Mouse (Mus musculus) midbrain, postnatal 0 days (tissue): ENCODE measurements around the gene Fam161b. TPM values are rescaled to one million over a fixed set of nuclear protein-coding genes. Genes with fewer than 3 reads are reported as not detected.

ENCODE experiments used
- ATAC-seq: fragments of 200-750 bp; cut with Nextera tagmentation; 2 replicates; pipeline ENCODE4 v1.8.0; 2017; ENCODE audit warnings: moderate number of reproducible peaks, mild to moderate bottlenecking, moderate TSS enrichment, moderate library complexity; ENCODE audit not compliant: low FRiP score
- DNase-seq: peaks from one replicate; pipeline ENCODE4 v3.0.0-alpha.2; 2015; ENCODE audit warnings: low spot score
- H3K27ac ChIP-seq: fragments of 300-500 bp; sonication (generic); 2 replicates; pipeline ENCODE4 v1.5.1; 2014; ENCODE audit warnings: low read depth, mild to moderate bottlenecking, low read length, mixed read lengths
- H3K27me3 ChIP-seq: fragments of 300-500 bp; sonication (generic); 2 replicates; pipeline ENCODE4 v1.6.1; 2014; ENCODE audit warnings: low read length, control low read depth, mixed read lengths; ENCODE audit not compliant: insufficient read depth
- H3K36me3 ChIP-seq: fragments of 300-500 bp; sonication (generic); 2 replicates; pipeline ENCODE4 v1.6.1; 2014; ENCODE audit warnings: low read length, control low read depth, mixed read lengths; ENCODE audit not compliant: insufficient read depth
- H3K4me1 ChIP-seq: fragments of 300-500 bp; sonication (generic); 2 replicates; pipeline ENCODE4 v1.6.1; 2014; ENCODE audit warnings: mild to moderate bottlenecking, control low read depth, antibody characterized with exemption, low read length, mixed read lengths; ENCODE audit not compliant: insufficient read depth
- H3K4me2 ChIP-seq: fragments of 300-500 bp; sonication (generic); 2 replicates; pipeline ENCODE4 v1.6.1; 2014; ENCODE audit warnings: low read depth, mild to moderate bottlenecking, low read length, mixed read lengths; ENCODE audit not compliant: poor library complexity, severe bottlenecking
- H3K4me3 ChIP-seq: fragments of 300-500 bp; sonication (generic); 2 replicates; pipeline ENCODE4 v1.5.1; 2014; ENCODE audit warnings: low read depth, mild to moderate bottlenecking, low read length, moderate library complexity
- H3K9ac ChIP-seq: fragments of 300-500 bp; sonication (generic); replicated peaks from 2 replicates; pipeline ENCODE4 v1.6.1; 2014; ENCODE audit warnings: mild to moderate bottlenecking, low read length, moderate library complexity, mixed read lengths; ENCODE audit not compliant: poor library complexity, severe bottlenecking
- H3K9me3 ChIP-seq: fragments of 300-500 bp; sonication (generic); 2 replicates; pipeline ENCODE4 v1.6.1; 2016; ENCODE audit warnings: low read length, control low read depth
- CTCF ChIP-seq: IDR thresholded peaks from 2 replicates; pipeline ENCODE4 v1.5.1; 2016; ENCODE audit warnings: antibody characterized with exemption, mild to moderate bottlenecking
- WGBS: fragments of 180-500 bp; shearing (Covaris S2); extraction: QIAGEN DNeasy Blood & Tissue Kit; methylation state at CpG from one replicate; pipeline ENCODE4 v1.1.7; 2014; 5-methylcytosine and 5-hydroxymethylcytosine counted together
- polyA plus RNA-seq: library from polyadenylated mRNA; unstranded; fragments of >200 nt; fragmentation: Nextera tagmentation; extraction: Ambion mirVana; gene quantifications from 2 replicates; pipeline ENCODE4 v1.2.1, GENCODE M21; 2015
- total RNA-seq: library from RNA; depleted of rRNA; stranded (reverse); fragments of >200 nt; gene quantifications from 2 replicates; pipeline ENCODE4 v1.2.3, GENCODE M21; 2014; rRNA removed

The Fam161b gene
- total RNA-seq (10.4 and 12.5 TPM in 2 replicates), polyA plus RNA-seq (11.4 and 14.1 TPM in 2 replicates)

GRCm38 (mm10) chr12:84361555-84362489, at the start of gene Fam161b, which contains the start of gene Coq6:
TSS of gene Fam161b (minus strand) at chr12:84361833.
TSS of gene Coq6 (plus strand) at chr12:84361657.
- peak within 1 kb of the TSS; percentile 84 for H3K9ac ChIP-seq
- H3K27ac ChIP-seq = peak within 1 kb of the TSS; percentile 63
- WGBS = under 1% methylated on average over 51 of the region's 51 CpGs
- H3K4me1 ChIP-seq = peaks cover 5% of the 10 kb centered on the region
- DNase-seq = peak; percentile 99
- H3K36me3 ChIP-seq = peaks cover 8% of the 10 kb centered on the region; the same call in 1 of the 2 replicates
- H3K4me3 ChIP-seq = peak within 1 kb of the TSS; percentile 96
- peak; percentile 98 for ATAC-seq
- peak within 1 kb of the TSS; percentile 72 for H3K4me2 ChIP-seq
- no peaks in the 10 kb centered on the region for H3K9me3 ChIP-seq
- no peak for TF ChIP-seq CTCF
- no peaks in the 10 kb centered on the region for H3K27me3 ChIP-seq

GRCm38 (mm10) chr12:84408819-84409507, 47.3 kb upstream of the Fam161b start, which contains the start of the genes Entpd5 and Bbof1:
TSS of gene Entpd5 (minus strand) at chr12:84409029.
TSS of gene Bbof1 (plus strand) at chr12:84409071.
- no peak for TF ChIP-seq CTCF
- peak within 1 kb of the TSS; percentile 86 for H3K4me3 ChIP-seq

GRCm38 (mm10) chr12:84407874-84408818, 46.5 kb upstream of the Fam161b start:
- no peaks in the 10 kb centered on the region for H3K27me3 ChIP-seq

More at GRCm38 (mm10) chr12:84408819-84409507, 47.3 kb upstream of the Fam161b start, which contains the start of the genes Entpd5 and Bbof1:
- Histone ChIP-seq H3K27me3 (no peaks in the 10 kb centered on the region), H3K36me3 (no peaks in the 10 kb centered on the region), H3K4me2 (peak within 1 kb of the TSS; percentile 82), H3K27ac (peak within 1 kb of the TSS; percentile 92), H3K9me3 (no peaks in the 10 kb centered on the region), H3K9ac (peak within 1 kb of the TSS; percentile 88), H3K4me1 (peaks cover 2% of the 10 kb centered on the region; the same call in 1 of the 2 replicates)
- ATAC-seq (peak; percentile 95), DNase-seq (peak; percentile 92)
- 2% methylated on average over 53 of the region's 63 CpGs for WGBS

GRCm38 (mm10) chr12:84407259-84407658, 45.6 kb upstream of the Fam161b start:
- no peaks in the 10 kb centered on the region for H3K9me3 ChIP-seq
- no peak overlapping the region for H3K27ac ChIP-seq
- no peak for DNase-seq
- TF ChIP-seq CTCF = peak; percentile 36; the same call in 1 of the 2 replicates
- H3K36me3 ChIP-seq = no peaks in the 10 kb centered on the region
- H3K27me3 ChIP-seq = no peaks in the 10 kb centered on the region
- H3K4me1 ChIP-seq = peaks cover 2% of the 10 kb centered on the region; the same call in 1 of the 2 replicates
- 67% methylated on average over 4 of the region's 4 CpGs for WGBS
- H3K4me3 ChIP-seq = no peak overlapping the region
- no peak for ATAC-seq
- H3K4me2 ChIP-seq = no peak overlapping the region
- no peak overlapping the region for H3K9ac ChIP-seq

More at GRCm38 (mm10) chr12:84407874-84408818, 46.5 kb upstream of the Fam161b start:
- Histone ChIP-seq H3K9me3 (no peaks in the 10 kb centered on the region), H3K9ac (peak overlapping the region; percentile 88), H3K36me3 (no peaks in the 10 kb centered on the region), H3K4me1 (peaks cover 2% of the 10 kb centered on the region; the same call in 1 of the 2 replicates), H3K4me3 (peak overlapping the region; percentile 86), H3K27ac (peak overlapping the region; percentile 92), H3K4me2 (peak overlapping the region; percentile 82)
- WGBS = under 1% methylated on average over 46 of the region's 52 CpGs
- DNase-seq = peak; percentile 47
- peak; percentile 76 for ATAC-seq
- TF ChIP-seq CTCF = 0 out of 2 replicates have a peak, but pooled peaks have one; percentile 2

- ATAC-seq = no peak
- H3K27me3 ChIP-seq = no peaks in the 10 kb centered on the region
- no peaks in the 10 kb centered on the region for H3K9me3 ChIP-seq
- no peak overlapping the region for H3K9ac ChIP-seq
- no peak overlapping the region for H3K4me3 ChIP-seq
- TF ChIP-seq CTCF = no peak
- H3K4me2 ChIP-seq = no peak overlapping the region
- no peak overlapping the region for H3K27ac ChIP-seq
- DNase-seq = no peak
- WGBS = 78% methylated on average over 6 of the region's 6 CpGs
- peaks cover 2% of the 10 kb centered on the region; the same call in 1 of the 2 replicates for H3K4me1 ChIP-seq
- H3K36me3 ChIP-seq = no peaks in the 10 kb centered on the region
Measured at GRCm38 (mm10) chr12:84404541-84404940, 42.9 kb upstream of the Fam161b start.
